Mouse (Mus musculus) E14TG2a.4 (cell line): ENCODE data around the gene Rps6ka2.

ENCODE experiments used
- CTCF ChIP-seq: conservative IDR thresholded peaks from 2 replicates; pipeline ENCODE4 v1.5.1; 2014; ENCODE audit warnings: low read length
- NANOG ChIP-seq: IDR thresholded peaks from 2 replicates; pipeline ENCODE4 v1.6.1; 2014; ENCODE audit warnings: borderline replicate concordance, low read length, mixed read lengths
- POU5F1 ChIP-seq: IDR thresholded peaks from 2 replicates; pipeline ENCODE4 v1.6.1; 2014; ENCODE audit warnings: low read length, borderline replicate concordance

- no peak for TF ChIP-seq CTCF
- TF ChIP-seq POU5F1 = no peak
- TF ChIP-seq NANOG = no peak
These were observed 70.6 kb downstream of the Rps6ka2 start for GRCm38 (mm10) chr17:7240526-7240925.
